Mouse (Mus musculus) liver, embryonic 14.5 days (tissue): ENCODE results near the gene Ncf1.

Experiments
- CTCF ChIP-seq: IDR thresholded peaks from 2 replicates; pipeline ENCODE4 v1.5.1; 2016; ENCODE audit warnings: antibody characterized with exemption, low read depth, control low read depth
- EP300 ChIP-seq: IDR thresholded peaks from 2 replicates; pipeline ENCODE4 v1.6.1; 2016; ENCODE audit warnings: antibody characterized with exemption, low read depth

- peak; percentile 84 for TF ChIP-seq CTCF
- TF ChIP-seq EP300: no peak
These were observed 49.6 kb downstream of the Ncf1 start for GRCm38 (mm10) chr5:134179871-134180270.
